Comparison of ENCODE assay signal across 21 mouse cellular contexts in genomic region chr2:172554211-172554610, GRCm38 (mm10). TPM values are rescaled to one million over a fixed set of nuclear protein-coding genes. Genes with fewer than 3 reads are reported as not detected.
"Had no signal": no experiment of that assay in that cellular context is flagged by ENCODE, and none has a peak within 500 bp of the region (broad histone marks: within the 10 kb centered on the region; RNA-seq: fewer than 3 reads in every experiment).

No protein-coding gene starts in this region.

- ATAC-seq: liver, postnatal 0 days; lung, postnatal 0 days; midbrain, embryonic 13.5 days had no signal

- H3K4me3 ChIP-seq: layer of hippocampus, adult 2 months; left cerebral cortex, adult 2 months; limb, embryonic 12.5 days; limb, embryonic 15.5 days; midbrain, embryonic 13.5 days had no signal

- H3K4me2 ChIP-seq: limb, embryonic 12.5 days; limb, embryonic 15.5 days; liver, embryonic 11.5 days; lung, embryonic 14.5 days; midbrain, embryonic 13.5 days had no signal

- H3K27ac ChIP-seq: layer of hippocampus, adult 2 months; left cerebral cortex, adult 2 months; limb, embryonic 12.5 days; limb, embryonic 15.5 days; liver, embryonic 14.5 days; macrophage; midbrain, embryonic 13.5 days had no signal

- H3K9me3 ChIP-seq: limb, embryonic 12.5 days; limb, embryonic 15.5 days; midbrain, embryonic 13.5 days had no signal

- H3K9ac ChIP-seq: limb, embryonic 12.5 days; limb, embryonic 15.5 days; liver, embryonic 14.5 days; liver, postnatal 0 days; lung, embryonic 14.5 days; midbrain, embryonic 13.5 days had no signal

- H3K36me3 ChIP-seq: limb, embryonic 12.5 days; limb, embryonic 15.5 days; midbrain, embryonic 13.5 days had no signal

- DNase-seq: kidney, adult 18-20 months; kidney, adult 9 months; kidney, postnatal 14 days; liver, postnatal 0 days; lung, embryonic 14.5 days; right cerebral cortex, postnatal 25 days; thymus, adult 18-20 months; thymus, postnatal 36 days had no signal

RNA-seq across cellular contexts. Expression of gene Tfap2c, which starts 4.8 kb away (rescaled TPM):
- total RNA-seq: megakaryocyte, adult 5-6 weeks; midbrain, postnatal 0 days had no signal
- polyA plus RNA-seq: large intestine, adult 2 months; liver, embryonic 14.5 days; liver, postnatal 0 days; lung, postnatal 0 days; macrophage; midbrain, postnatal 0 days; spleen, adult 2 months had no signal
